Mouse (Mus musculus) T-helper 17 cell (primary cell): Measurements from ENCODE around the gene Pxmp2.

Source experiments
- in situ Hi-C, 2 experiments: fragments of 300-600 bp; cut with MboI, MseI; formaldehyde crosslinking; loops; 1 replicate in 1 of 2; 2 replicates in 1 of 2; pipeline ENCODE4 v1.15.1; 2025; ENCODE audit warnings: high pct_unique_total_duplicates in 2 of 2

Pxmp2 gene

DNA sequence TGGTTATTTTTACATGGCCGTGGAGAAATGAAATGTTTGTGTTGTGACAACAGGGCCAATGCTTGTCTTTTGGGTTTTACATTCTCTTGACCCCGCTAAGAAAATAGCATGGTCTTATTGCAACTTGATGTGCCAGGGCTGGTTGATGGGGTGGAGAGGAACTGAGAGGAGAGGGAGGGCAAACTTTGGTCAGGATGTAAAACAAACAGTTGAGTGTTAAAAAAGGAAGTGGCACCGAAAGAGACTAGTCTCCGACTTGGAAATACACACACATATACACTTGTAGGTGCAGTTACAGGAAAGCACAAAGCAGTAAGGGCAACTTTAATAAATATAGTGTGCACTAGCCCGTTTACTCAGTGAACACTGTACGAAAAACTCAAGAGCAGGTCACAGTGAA is 53.6 kb downstream of the Pxmp2 start:
- in situ Hi-C loops: loop anchor here in 1 of 2 experiments (5.0 kb wide), 1 partner anchor 40 kb away; no protein-coding TSS in a partner anchor

- in situ Hi-C loops: loop anchor here in 1 of 2 experiments (5.0 kb wide), 1 partner anchor 41 kb away; no protein-coding TSS in a partner anchor
Measured at GRCm38 (mm10) chr5:110231638-110232037, 54.3 kb downstream of the Pxmp2 start.

GRCm38 (mm10) chr5:110230780-110231461 is 55.1 kb downstream of the Pxmp2 start, which contains the start of gene Ankle2:
Gene Ankle2, plus strand, starts transcription at chr5:110231004.
- in situ Hi-C loops: loop anchor here in 1 of 2 experiments (5.0 kb wide), 1 partner anchor 41 kb away; no protein-coding TSS in a partner anchor

GRCm38 (mm10) chr5:110230401-110230779 is 55.6 kb downstream of the Pxmp2 start:
- in situ Hi-C loops: loop anchor here in 1 of 2 experiments (5.0 kb wide), 1 partner anchor 42 kb away; no protein-coding TSS in a partner anchor

GRCm38 (mm10) chr5:110227336-110227883 is 58.6 kb downstream of the Pxmp2 start:
- in situ Hi-C loops: no loop called here

GRCm38 (mm10) chr5:110225056-110225455 is 60.9 kb downstream of the Pxmp2 start:
- in situ Hi-C loops: no loop called here
